Comparison of ENCODE assay signal across 26 mouse cellular contexts in the genomic region with DNA sequence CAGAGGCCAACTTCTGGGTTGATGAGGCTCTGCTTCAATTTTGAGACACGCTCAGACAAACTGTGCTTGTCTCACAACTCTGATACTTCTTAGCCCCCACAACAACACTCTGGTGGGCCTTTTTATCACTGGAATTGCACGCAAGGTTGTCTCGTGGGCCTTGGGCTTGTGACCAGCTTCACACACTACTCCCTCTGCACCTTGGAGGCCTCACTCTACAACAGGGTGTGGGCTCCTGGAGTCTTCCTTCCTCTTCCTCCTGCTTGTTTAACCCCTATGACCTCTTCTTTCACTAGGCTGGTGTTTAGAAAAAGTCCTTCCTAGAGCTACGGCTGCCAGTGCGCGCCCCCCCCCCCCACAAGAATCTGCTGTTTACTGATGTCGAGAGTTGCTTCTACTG. TPM values are rescaled to one million over a fixed set of nuclear protein-coding genes. Genes with fewer than 3 reads are reported as not detected.
A peak's percentile ranks its signal among the peaks of the same experiment; 100 is the strongest.
DNase-seq lines count a peak whose midpoint lies in the region.
"Had no signal": no experiment of that assay in that cellular context is flagged by ENCODE, and none has a peak within 500 bp of the region (broad histone marks: within the 10 kb centered on the region; RNA-seq: fewer than 3 reads in every experiment).

No protein-coding gene starts in this region.

- H3K4me3 ChIP-seq in heart, embryonic 10.5 days = no peak overlapping the region
- H3K4me3 ChIP-seq: embryonic facial prominence, embryonic 12.5 days; embryonic facial prominence, embryonic 15.5 days; heart, embryonic 12.5 days; heart, embryonic 15.5 days; hindbrain, embryonic 12.5 days; hindbrain, embryonic 15.5 days had no signal

- H3K9me3 ChIP-seq in heart, embryonic 10.5 days = no peaks in the 10 kb centered on the region
- H3K9me3 ChIP-seq: embryonic facial prominence, embryonic 12.5 days; embryonic facial prominence, embryonic 15.5 days; heart, embryonic 12.5 days; heart, embryonic 15.5 days; hindbrain, embryonic 12.5 days; hindbrain, embryonic 15.5 days had no signal

- peaks cover 40% of the 10 kb centered on the region for H3K27me3 ChIP-seq in heart, embryonic 10.5 days (ENCODE audit: insufficient read depth, poor library complexity, severe bottlenecking)

- peak overlapping the region; percentile 19; the same call in 1 of the 2 replicates for H3K27ac ChIP-seq in heart, embryonic 10.5 days
- H3K27ac ChIP-seq: embryonic facial prominence, embryonic 12.5 days; embryonic facial prominence, embryonic 15.5 days; heart, embryonic 15.5 days; hindbrain, embryonic 12.5 days; hindbrain, embryonic 15.5 days had no signal

- peaks cover 33% of the 10 kb centered on the region for H3K4me1 ChIP-seq in heart, embryonic 10.5 days

- peak; percentile 2 to 15 for DNase-seq in adrenal gland, adult (ENCODE audit: inconsistent age in 2 of 2, low spot score in 1 of 2)
- DNase-seq in adrenal gland, postnatal 14 days = no peak
- DNase-seq in heart, embryonic 10.5 days (ENCODE audit: low spot score) = no peak
- no peak for DNase-seq in heart, postnatal 4 days
- DNase-seq in testis, postnatal 10 days (ENCODE audit: low spot score) = peak; percentile 27
- no peak for DNase-seq in testis, postnatal 14 days (ENCODE audit: low spot score)
- DNase-seq: adrenal gland, postnatal 10 days; cerebellum, adult 11 months; cerebellum, adult 9-11 months; cerebellum, postnatal 25 days; forebrain, postnatal 0 days; gastrocnemius, postnatal 36 days; heart, postnatal 14 days had no signal

- H3K36me3 ChIP-seq in heart, embryonic 10.5 days = peaks cover 12% of the 10 kb centered on the region; the same call in 1 of the 2 replicates
- H3K36me3 ChIP-seq: embryonic facial prominence, embryonic 12.5 days; heart, embryonic 15.5 days; hindbrain, embryonic 12.5 days; hindbrain, embryonic 15.5 days had no signal

- 59% methylated on average over 7 of the region's 7 CpGs for WGBS in heart, embryonic 10.5 days

RNA-seq across cellular contexts. Expression of gene Adcy4, which starts 7.2 kb away (rescaled TPM):
- total RNA-seq in adrenal gland, postnatal 14 days (2021) = 14.3 and 17.3 TPM in 2 replicates
- polyA plus RNA-seq in heart, embryonic 10.5 days (2016; fragmentation: Nextera tagmentation; extraction: Ambion mirVana) = 14.5 and 18.1 TPM in 2 replicates
- total RNA-seq in heart, postnatal 4 days (2021) = 10 to 100 TPM; 18.9 to 22.3 TPM
- total RNA-seq: common myeloid progenitor, adult 5-6 weeks; granulocyte monocyte progenitor cell, adult 5-6 weeks had no signal

RNA-seq across cellular contexts. Expression of gene Ltb4r1, which starts 10.9 kb away (rescaled TPM):
- total RNA-seq in adrenal gland, postnatal 14 days (2021) = 0.48 and 0.71 TPM in 2 replicates
- polyA plus RNA-seq in heart, embryonic 10.5 days (2016; fragmentation: Nextera tagmentation; extraction: Ambion mirVana) = 0.53 and 0.79 TPM in 2 replicates
- under 1 TPM; 0.50 TPM for total RNA-seq in heart, postnatal 4 days (2021)
- total RNA-seq: gastrocnemius, postnatal 36 days had no signal
- polyA plus RNA-seq: forebrain, embryonic 11.5 days; hindbrain, embryonic 12.5 days had no signal

RNA-seq across cellular contexts. Expression of gene Ripk3, which starts 12.0 kb away (rescaled TPM):
- total RNA-seq in adrenal gland, postnatal 14 days (2021) = 5.2 and 7.8 TPM in 2 replicates
- polyA plus RNA-seq in heart, embryonic 10.5 days (2016; fragmentation: Nextera tagmentation; extraction: Ambion mirVana) = 20.0 and 32.0 TPM in 2 replicates
- total RNA-seq in heart, postnatal 4 days (2021) = 10 to 100 TPM; 10.6 to 14.0 TPM

RNA-seq across cellular contexts. Expression of gene Ltb4r2, which starts 15.5 kb away (rescaled TPM):
- 0.11 and 0.37 TPM in 2 replicates for total RNA-seq in adrenal gland, postnatal 14 days (2021)
- polyA plus RNA-seq in heart, embryonic 10.5 days (2016; fragmentation: Nextera tagmentation; extraction: Ambion mirVana) = 0.44 and 1.1 TPM in 2 replicates
- under 1 TPM; 0.11 to 0.26 TPM for total RNA-seq in heart, postnatal 4 days (2021)
- total RNA-seq: adrenal gland, adult 18-20 months; gastrocnemius, adult 8-10 months; gastrocnemius, postnatal 36 days had no signal

RNA-seq across cellular contexts. Expression of gene Cideb, which starts 18.5 kb away (rescaled TPM):
- 1.7 and 22.1 TPM in 2 replicates for total RNA-seq in adrenal gland, postnatal 14 days (2021)
- 1.4 and 2.0 TPM in 2 replicates for polyA plus RNA-seq in heart, embryonic 10.5 days (2016; fragmentation: Nextera tagmentation; extraction: Ambion mirVana)
- 1 to 10 TPM; 1.2 to 2.2 TPM for total RNA-seq in heart, postnatal 4 days (2021)
- total RNA-seq: gastrocnemius, adult 8-10 months; gastrocnemius, postnatal 36 days; granulocyte monocyte progenitor cell, adult 5-6 weeks; hematopoietic stem cell, adult 5-6 weeks had no signal
- polyA plus RNA-seq: activated CD4-positive, CD25-positive, alpha-beta regulatory T cell, adult 4 months; forebrain, embryonic 11.5 days had no signal

Comparison
In these comparisons a context has a peak if more than half of its experiments do, and no peak if none do; other contexts are left out.
1. DNase-seq: peak in adrenal gland, adult (2 of 2) and testis, postnatal 10 days (single experiment); none in adrenal gland, postnatal 14 days (single experiment), heart, embryonic 10.5 days (single experiment), heart, postnatal 4 days (single experiment) and testis, postnatal 14 days (single experiment).